Mouse (Mus musculus): ENCODE results near the gene A3galt2. TPM values are rescaled to one million over a fixed set of nuclear protein-coding genes. Genes with fewer than 3 reads are reported as not detected.
A peak's percentile ranks its signal among the peaks of the same experiment; 100 is the strongest.

A3galt2 gene
- polyA plus RNA-seq, 1 experiment = 0.13 TPM

- no peak for TF ChIP-seq SRF (IDR thresholded peaks at IDR 0.05; ENCODE audit: control insufficient read depth, insufficient read length, low read depth)
- TF ChIP-seq POLR2A (IDR thresholded peaks at IDR 0.05; ENCODE audit: insufficient read length, low read depth) = no peak
- no peak for TF ChIP-seq USF1 (IDR thresholded peaks at IDR 0.05; ENCODE audit: low read depth)
- no peak for TF ChIP-seq CEBPB (IDR thresholded peaks at IDR 0.05; ENCODE audit: insufficient read depth, poor library complexity, severe bottlenecking)
- no peak for TF ChIP-seq TCF12 (IDR thresholded peaks at IDR 0.05; ENCODE audit: insufficient read depth, poor library complexity, severe bottlenecking)
- TF ChIP-seq TCF3 (IDR thresholded peaks at IDR 0.05; ENCODE audit: insufficient read length, low read depth) = no peak
- TF ChIP-seq E2F4 (IDR thresholded peaks at IDR 0.05; ENCODE audit: insufficient read depth) = no peak
- TF ChIP-seq MYOD1 (IDR thresholded peaks at IDR 0.05; ENCODE audit: control insufficient read depth in 1 of 3, insufficient read length in 2 of 3, low read depth in 2 of 3) = no peak
- TF ChIP-seq MYOG (IDR thresholded peaks at IDR 0.05; ENCODE audit: control insufficient read depth in 1 of 3, insufficient read depth in 1 of 3, insufficient read length in 2 of 3, low read depth in 2 of 3) = no peak
- TF ChIP-seq POLR2AphosphoS2 (IDR thresholded peaks at IDR 0.05; ENCODE audit: insufficient read length, low read depth) = no peak
- TF ChIP-seq MAX (IDR thresholded peaks at IDR 0.05; ENCODE audit: low read depth) = no peak
- no peak for TF ChIP-seq REST (IDR thresholded peaks at IDR 0.05; ENCODE audit: insufficient read depth, insufficient read length)
These were observed 41.6 kb downstream of the A3galt2 start for GRCm38 (mm10) chr4:128796788-128797187.

GRCm38 (mm10) chr4:128801675-128802465 is 46.7 kb downstream of the A3galt2 start:
- no peak for TF ChIP-seq USF1 (IDR thresholded peaks at IDR 0.05; ENCODE audit: low read depth)
- no peak for TF ChIP-seq MAX (IDR thresholded peaks at IDR 0.05; ENCODE audit: low read depth)
- no peak for TF ChIP-seq POLR2A (IDR thresholded peaks at IDR 0.05; ENCODE audit: insufficient read length, low read depth)
- no peak for TF ChIP-seq SRF (IDR thresholded peaks at IDR 0.05; ENCODE audit: control insufficient read depth, insufficient read length, low read depth)
- TF ChIP-seq TCF12 (IDR thresholded peaks at IDR 0.05; ENCODE audit: insufficient read depth, poor library complexity, severe bottlenecking) = no peak
- TF ChIP-seq TCF3 (IDR thresholded peaks at IDR 0.05; ENCODE audit: insufficient read length, low read depth) = no peak
- TF ChIP-seq REST (IDR thresholded peaks at IDR 0.05; ENCODE audit: insufficient read depth, insufficient read length) = no peak
- no peak for TF ChIP-seq POLR2AphosphoS2 (IDR thresholded peaks at IDR 0.05; ENCODE audit: insufficient read length, low read depth)
- no peak for TF ChIP-seq CEBPB (IDR thresholded peaks at IDR 0.05; ENCODE audit: insufficient read depth, poor library complexity, severe bottlenecking)
- peaks cover 17% of the 10 kb centered on the region for H3K79me2 ChIP-seq (ENCODE audit: control insufficient read depth, insufficient read depth)
- H3K36me3 ChIP-seq (ENCODE audit: control insufficient read depth, insufficient read depth) = no peaks in the 10 kb centered on the region
- no peaks in the 10 kb centered on the region for H3K27me3 ChIP-seq (ENCODE audit: control insufficient read depth, insufficient read depth, insufficient read length)
- no peak overlapping the region for H3K4me3 ChIP-seq
- H3K4me2 ChIP-seq (ENCODE audit: low read depth) = no peak overlapping the region
- no peak overlapping the region for H3ac ChIP-seq (ENCODE audit: control insufficient read depth, insufficient read length)

More at GRCm38 (mm10) chr4:128796788-128797187, 41.6 kb downstream of the A3galt2 start:
- Histone ChIP-seq H3K36me3 (ENCODE audit: control insufficient read depth, insufficient read depth) (no peaks in the 10 kb centered on the region), H3K4me2 (ENCODE audit: low read depth) (no peak overlapping the region), H3K27me3 (ENCODE audit: control insufficient read depth, insufficient read depth, insufficient read length) (no peaks in the 10 kb centered on the region), H3K4me3 (no peak overlapping the region), H3ac (ENCODE audit: control insufficient read depth, insufficient read length) (no peak overlapping the region), H3K79me2 (ENCODE audit: control insufficient read depth, insufficient read depth) (peaks cover 3% of the 10 kb centered on the region)

- no peaks in the 10 kb centered on the region for H3K27me3 ChIP-seq (ENCODE audit: control insufficient read depth, insufficient read depth, insufficient read length)
- no peaks in the 10 kb centered on the region for H3K36me3 ChIP-seq (ENCODE audit: control insufficient read depth, insufficient read depth)
- no peak for TF ChIP-seq POLR2A (IDR thresholded peaks at IDR 0.05; ENCODE audit: insufficient read length, low read depth)
- no peak overlapping the region for H3K4me3 ChIP-seq
- H3ac ChIP-seq (ENCODE audit: control insufficient read depth, insufficient read length) = no peak overlapping the region
- H3K79me2 ChIP-seq (ENCODE audit: control insufficient read depth, insufficient read depth) = peaks cover 17% of the 10 kb centered on the region
- H3K4me2 ChIP-seq (ENCODE audit: low read depth) = no peak overlapping the region
These were observed 48.4 kb downstream of the A3galt2 start for GRCm38 (mm10) chr4:128803569-128803968.

- H3K36me3 ChIP-seq (ENCODE audit: control insufficient read depth, insufficient read depth) = no peaks in the 10 kb centered on the region
- peak overlapping the region; percentile 95 for H3K4me2 ChIP-seq (ENCODE audit: low read depth)
- peaks cover 17% of the 10 kb centered on the region for H3K79me2 ChIP-seq (ENCODE audit: control insufficient read depth, insufficient read depth)
- H3ac ChIP-seq (ENCODE audit: control insufficient read depth, insufficient read length) = peak overlapping the region; percentile 62
- no peaks in the 10 kb centered on the region for H3K27me3 ChIP-seq (ENCODE audit: control insufficient read depth, insufficient read depth, insufficient read length)
- peak overlapping the region; percentile 49 for H3K4me3 ChIP-seq
- no peak for TF ChIP-seq POLR2A (IDR thresholded peaks at IDR 0.05; ENCODE audit: insufficient read length, low read depth)
- TF ChIP-seq USF1 (IDR thresholded peaks at IDR 0.05; ENCODE audit: low read depth) = no peak
- no peak for TF ChIP-seq E2F4 (IDR thresholded peaks at IDR 0.05; ENCODE audit: insufficient read depth)
- no peak for TF ChIP-seq POLR2AphosphoS2 (IDR thresholded peaks at IDR 0.05; ENCODE audit: insufficient read length, low read depth)
- TF ChIP-seq MAX (IDR thresholded peaks at IDR 0.05; ENCODE audit: low read depth) = no peak
These were observed 49.4 kb downstream of the A3galt2 start for GRCm38 (mm10) chr4:128804426-128805149.

Measured in myocyte (in vitro differentiated cells).